Mouse (Mus musculus): ENCODE data around the gene Sdccag8. TPM values are rescaled to one million over a fixed set of nuclear protein-coding genes. Genes with fewer than 3 reads are reported as not detected.

The Sdccag8 gene
- polyA plus RNA-seq, 1 experiment from 2014 or later: 14.4 TPM

- no peak for ATAC-seq (ENCODE audit: borderline replicate concordance, extremely low read depth, low FRiP score, low TSS enrichment)
- no peaks in the 10 kb centered on the region for H3K36me3 ChIP-seq
- H3K9ac ChIP-seq: no peak overlapping the region
- no peaks in the 10 kb centered on the region for H3K27me3 ChIP-seq
- H3K27ac ChIP-seq: no peak overlapping the region
- no peaks in the 10 kb centered on the region for H3K4me1 ChIP-seq
- WGBS: 62% methylated on average over 11 of the region's 11 CpGs
- no peak overlapping the region for H3K4me2 ChIP-seq
- no peaks in the 10 kb centered on the region for H3K9me3 ChIP-seq
- no peak overlapping the region for H3K4me3 ChIP-seq
Observed at GRCm38 (mm10) chr1:176848613-176849290, 34.3 kb downstream of the Sdccag8 start.

GRCm38 (mm10) chr1:176849377-176849776 is 34.9 kb downstream of the Sdccag8 start:
- H3K27ac ChIP-seq: no peak overlapping the region
- WGBS: 68% methylated on average over 2 of the region's 2 CpGs
- H3K27me3 ChIP-seq: no peaks in the 10 kb centered on the region
- H3K4me2 ChIP-seq: no peak overlapping the region
- ATAC-seq (ENCODE audit: borderline replicate concordance, extremely low read depth, low FRiP score, low TSS enrichment): no peak
- H3K9ac ChIP-seq: no peak overlapping the region
- no peaks in the 10 kb centered on the region for H3K36me3 ChIP-seq
- no peaks in the 10 kb centered on the region for H3K9me3 ChIP-seq
- H3K4me3 ChIP-seq: no peak overlapping the region
- no peaks in the 10 kb centered on the region for H3K4me1 ChIP-seq

GRCm38 (mm10) chr1:176851401-176851800 is 36.9 kb downstream of the Sdccag8 start:
- no peak for ATAC-seq (ENCODE audit: borderline replicate concordance, extremely low read depth, low FRiP score, low TSS enrichment)

DNA sequence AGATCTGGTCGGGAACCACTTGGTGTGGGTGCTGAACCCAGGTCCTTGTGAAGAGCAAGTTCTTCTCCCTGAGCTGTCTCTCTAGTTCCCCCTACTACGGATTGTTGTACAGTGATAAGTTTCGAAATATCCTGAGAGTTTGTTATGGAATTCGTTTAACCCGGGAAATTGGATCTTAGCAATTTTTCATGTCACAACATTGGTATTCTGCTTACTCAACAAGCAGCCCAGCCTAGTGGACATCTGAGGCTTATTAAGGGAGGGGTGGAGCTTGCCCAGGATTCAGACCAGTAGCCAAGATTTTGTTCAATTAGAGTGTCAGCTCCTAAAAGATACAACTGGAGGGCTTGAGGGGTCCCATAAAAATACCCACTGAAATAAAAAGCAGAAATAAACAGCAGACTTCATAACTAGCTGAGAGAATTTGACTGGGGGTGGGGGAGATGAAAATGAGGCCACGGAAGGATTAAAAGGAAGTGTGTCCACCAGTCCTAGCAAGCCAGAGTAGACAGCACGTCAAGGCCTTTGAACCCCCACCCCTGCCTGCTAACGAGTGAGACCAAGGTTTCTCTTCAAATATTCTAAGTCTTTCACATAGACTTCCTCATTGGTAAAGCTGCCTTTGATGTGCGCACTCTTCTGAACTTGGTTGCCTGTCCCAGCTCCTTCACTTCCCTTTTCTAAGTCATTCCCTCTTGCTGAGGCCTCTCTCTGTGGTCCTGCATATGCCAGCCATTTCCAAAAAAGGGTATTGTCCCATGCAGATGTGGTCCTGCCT is 38.5 kb downstream of the Sdccag8 start:
- H3K4me1 ChIP-seq: no peaks in the 10 kb centered on the region
- H3K4me2 ChIP-seq: no peak overlapping the region
- no peak overlapping the region for H3K4me3 ChIP-seq
- no peak overlapping the region for H3K9ac ChIP-seq
- 0 out of 2 replicates have a peak, but pooled peaks cover 5% of the 10 kb centered on the region for H3K36me3 ChIP-seq
- H3K9me3 ChIP-seq: no peaks in the 10 kb centered on the region
- H3K27ac ChIP-seq: no peak overlapping the region
- 78% methylated on average over 9 of the region's 9 CpGs for WGBS
- ATAC-seq (ENCODE audit: borderline replicate concordance, extremely low read depth, low FRiP score, low TSS enrichment): no peak
- no peaks in the 10 kb centered on the region for H3K27me3 ChIP-seq

More at GRCm38 (mm10) chr1:176851401-176851800, 36.9 kb downstream of the Sdccag8 start:
- H3K4me2 ChIP-seq: no peak overlapping the region
- H3K27me3 ChIP-seq: no peaks in the 10 kb centered on the region
- H3K36me3 ChIP-seq: 0 out of 2 replicates have a peak, but pooled peaks cover 5% of the 10 kb centered on the region
- H3K9ac ChIP-seq: no peak overlapping the region
- no peak overlapping the region for H3K4me3 ChIP-seq
- no peak overlapping the region for H3K27ac ChIP-seq
- H3K9me3 ChIP-seq: no peaks in the 10 kb centered on the region
- H3K4me1 ChIP-seq: no peaks in the 10 kb centered on the region
- WGBS: 78% methylated on average over 7 of the region's 7 CpGs

DNA sequence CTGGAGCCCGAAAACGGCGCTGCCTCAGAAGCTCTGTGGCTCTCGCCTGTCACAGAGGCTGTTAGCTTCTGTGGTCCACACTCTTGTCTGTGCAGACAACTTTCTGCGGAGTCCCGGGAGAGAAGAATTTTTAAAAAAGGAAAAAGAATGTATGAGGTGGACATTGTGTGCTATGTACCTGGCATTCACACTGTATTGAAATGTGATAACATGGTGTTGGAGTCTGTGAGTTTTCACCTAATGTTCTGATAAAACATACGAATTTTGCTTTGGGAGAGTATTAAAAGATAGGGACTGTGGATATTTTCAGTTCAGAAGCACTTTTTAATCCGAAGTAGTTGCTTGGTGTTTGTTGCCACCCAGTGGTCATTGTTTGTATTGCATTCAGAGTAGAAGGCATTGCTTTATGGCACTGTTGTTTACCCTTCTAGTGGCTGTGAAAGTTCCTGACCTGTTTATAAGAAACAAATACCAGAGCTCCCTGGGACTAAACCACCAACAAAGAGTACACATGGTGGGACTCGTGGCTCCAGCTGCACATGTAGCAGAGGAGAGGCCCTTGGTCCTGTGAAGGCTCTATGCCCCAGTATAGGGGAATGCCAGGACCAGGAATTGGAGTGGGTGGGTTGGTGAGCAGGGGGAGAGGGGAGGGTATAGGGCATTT is 47.7 kb downstream of the Sdccag8 start:
- WGBS: 56% methylated on average over 9 of the region's 9 CpGs
- Histone ChIP-seq H3K4me3 (no peak overlapping the region), H3K9ac (no peak overlapping the region), H3K9me3 (no peaks in the 10 kb centered on the region), H3K4me1 (no peaks in the 10 kb centered on the region), H3K27ac (no peak overlapping the region), H3K36me3 (no peaks in the 10 kb centered on the region), H3K27me3 (no peaks in the 10 kb centered on the region), H3K4me2 (no peak overlapping the region)
- no peak for ATAC-seq (ENCODE audit: borderline replicate concordance, extremely low read depth, low FRiP score, low TSS enrichment)

- no peak overlapping the region for H3K27ac ChIP-seq
- 91% methylated on average over 11 of the region's 11 CpGs for WGBS
Observed at GRCm38 (mm10) chr1:176870501-176870900, 56.0 kb downstream of the Sdccag8 start.

GRCm38 (mm10) chr1:176871975-176872374 is 57.5 kb downstream of the Sdccag8 start:
- Histone ChIP-seq H3K36me3 (no peaks in the 10 kb centered on the region), H3K27me3 (no peaks in the 10 kb centered on the region), H3K9ac (no peak overlapping the region), H3K9me3 (no peaks in the 10 kb centered on the region), H3K4me1 (no peaks in the 10 kb centered on the region), H3K4me2 (no peak overlapping the region), H3K4me3 (no peak overlapping the region), H3K27ac (no peak overlapping the region)
- ATAC-seq (ENCODE audit: borderline replicate concordance, extremely low read depth, low FRiP score, low TSS enrichment): no peak
- WGBS: 27% methylated on average over 3 of the region's 3 CpGs

More at GRCm38 (mm10) chr1:176870501-176870900, 56.0 kb downstream of the Sdccag8 start:
- Histone ChIP-seq H3K27me3 (no peaks in the 10 kb centered on the region), H3K4me3 (no peak overlapping the region), H3K9ac (no peak overlapping the region), H3K4me2 (no peak overlapping the region), H3K9me3 (no peaks in the 10 kb centered on the region), H3K36me3 (no peaks in the 10 kb centered on the region), H3K4me1 (no peaks in the 10 kb centered on the region)
- no peak for ATAC-seq (ENCODE audit: borderline replicate concordance, extremely low read depth, low FRiP score, low TSS enrichment)

DNA sequence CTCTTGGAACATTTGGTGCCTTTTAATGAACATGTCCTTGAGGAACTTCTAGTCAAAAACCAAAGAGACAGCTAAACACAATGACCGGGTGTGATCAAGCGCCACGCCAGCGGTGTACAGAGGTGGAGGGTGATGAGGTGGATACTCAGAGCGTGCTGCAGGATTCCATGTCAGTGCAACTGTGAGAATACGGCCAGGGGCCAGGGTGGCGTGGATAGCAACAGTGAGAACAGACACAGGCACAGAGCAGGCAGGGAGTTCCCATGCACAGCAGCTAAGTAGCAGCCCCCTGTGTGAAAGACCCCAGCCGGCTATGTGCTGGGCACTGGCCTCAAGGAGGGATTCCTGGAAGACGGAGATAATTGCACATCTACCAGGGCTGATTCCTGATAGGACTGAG is 59.0 kb downstream of the Sdccag8 start:
- Histone ChIP-seq H3K4me3 (no peak overlapping the region), H3K9me3 (no peaks in the 10 kb centered on the region), H3K36me3 (no peaks in the 10 kb centered on the region), H3K4me2 (no peak overlapping the region), H3K4me1 (no peaks in the 10 kb centered on the region), H3K9ac (no peak overlapping the region), H3K27me3 (no peaks in the 10 kb centered on the region), H3K27ac (no peak overlapping the region)
- WGBS: 74% methylated on average over 9 of the region's 9 CpGs
- no peak for ATAC-seq (ENCODE audit: borderline replicate concordance, extremely low read depth, low FRiP score, low TSS enrichment)

DNA sequence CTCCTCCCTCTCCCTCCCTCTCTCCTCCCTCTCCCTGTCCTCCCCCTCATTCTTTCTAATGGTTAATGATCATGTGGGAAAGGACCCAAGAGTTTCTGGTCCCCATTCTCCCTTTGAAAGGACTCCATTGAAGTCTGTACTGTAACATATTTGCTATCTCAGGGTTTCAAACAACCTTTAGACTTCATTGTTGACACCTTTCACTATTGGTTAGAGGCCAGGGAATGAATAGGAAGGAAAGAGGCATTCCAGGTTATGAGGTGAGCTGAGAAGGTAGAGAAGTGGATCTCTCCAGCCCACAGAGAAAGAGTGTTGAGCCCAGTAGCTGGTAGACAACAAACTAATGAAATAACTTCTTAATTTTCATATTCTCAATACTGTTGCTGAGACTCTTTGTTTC is 59.7 kb downstream of the Sdccag8 start:
- Histone ChIP-seq H3K4me3 (no peak overlapping the region), H3K4me2 (no peak overlapping the region), H3K9me3 (no peaks in the 10 kb centered on the region), H3K4me1 (no peaks in the 10 kb centered on the region), H3K9ac (no peak overlapping the region), H3K36me3 (no peaks in the 10 kb centered on the region), H3K27ac (no peak overlapping the region), H3K27me3 (no peaks in the 10 kb centered on the region)
- ATAC-seq (ENCODE audit: borderline replicate concordance, extremely low read depth, low FRiP score, low TSS enrichment): no peak

- WGBS: 39% methylated on average over 3 of the region's 3 CpGs
- ATAC-seq (ENCODE audit: borderline replicate concordance, extremely low read depth, low FRiP score, low TSS enrichment): no peak
- no peak overlapping the region for H3K4me2 ChIP-seq
- H3K4me1 ChIP-seq: no peaks in the 10 kb centered on the region
- H3K27me3 ChIP-seq: no peaks in the 10 kb centered on the region
- H3K36me3 ChIP-seq: no peaks in the 10 kb centered on the region
- no peak overlapping the region for H3K27ac ChIP-seq
- no peak overlapping the region for H3K9ac ChIP-seq
- H3K9me3 ChIP-seq: no peaks in the 10 kb centered on the region
- no peak overlapping the region for H3K4me3 ChIP-seq
Observed at GRCm38 (mm10) chr1:176877756-176878155, 63.3 kb downstream of the Sdccag8 start.

- H3K27ac ChIP-seq: no peak overlapping the region
- H3K36me3 ChIP-seq: no peaks in the 10 kb centered on the region
- no peaks in the 10 kb centered on the region for H3K9me3 ChIP-seq
- no peak overlapping the region for H3K9ac ChIP-seq
- WGBS: 61% methylated on average over 2 of the region's 2 CpGs
- no peak overlapping the region for H3K4me2 ChIP-seq
- H3K4me1 ChIP-seq: no peaks in the 10 kb centered on the region
- no peaks in the 10 kb centered on the region for H3K27me3 ChIP-seq
- ATAC-seq (ENCODE audit: borderline replicate concordance, extremely low read depth, low FRiP score, low TSS enrichment): no peak
- no peak overlapping the region for H3K4me3 ChIP-seq
Observed at GRCm38 (mm10) chr1:176879005-176879404, 64.5 kb downstream of the Sdccag8 start.

GRCm38 (mm10) chr1:176879614-176880013 is 65.2 kb downstream of the Sdccag8 start:
- ATAC-seq (ENCODE audit: borderline replicate concordance, extremely low read depth, low FRiP score, low TSS enrichment): no peak
- Histone ChIP-seq H3K4me3 (no peak overlapping the region), H3K4me1 (no peaks in the 10 kb centered on the region), H3K27me3 (no peaks in the 10 kb centered on the region), H3K36me3 (no peaks in the 10 kb centered on the region), H3K27ac (no peak overlapping the region), H3K4me2 (no peak overlapping the region), H3K9me3 (no peaks in the 10 kb centered on the region), H3K9ac (no peak overlapping the region)
- 70% methylated on average over 6 of the region's 6 CpGs for WGBS

Data from lung, embryonic 15.5 days (tissue).